Mouse (Mus musculus) right cerebral cortex, postnatal 36 days (tissue): ENCODE measurements around the gene Dock9.
"Not testable (repeated sequence)": the region's sequence is repeated elsewhere in the genome, so short reads cannot be mapped to it uniquely, and the experiment has no call there.

ENCODE experiments used
- DNase-seq, 2 experiments: peaks; one replicate each; pipeline ENCODE4 v3.0.0; 2022; ENCODE audit warnings: low spot score in 2 of 2, mixed read lengths in 1 of 2

Dock9 gene

DNA sequence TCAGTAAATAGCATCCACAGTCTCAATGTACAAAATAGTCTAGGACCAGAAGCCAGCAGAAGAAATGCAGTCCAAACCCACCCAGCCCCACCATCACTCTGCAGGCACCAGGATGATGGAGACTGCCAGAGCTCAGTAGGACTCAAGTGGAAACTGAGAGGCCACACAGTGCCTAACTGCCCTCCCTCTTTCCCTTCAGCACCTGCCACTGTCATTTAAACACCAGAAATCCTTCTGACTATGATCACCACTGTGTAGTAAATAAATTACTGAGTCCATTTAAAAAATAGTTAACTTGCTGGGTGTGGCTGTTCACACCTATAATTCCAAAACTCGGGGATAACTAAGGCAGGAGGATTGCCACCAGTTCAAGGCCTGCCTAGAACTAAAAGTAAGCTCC is 97.6 kb downstream of the Dock9 start:
- DNase-seq = no peak

DNA sequence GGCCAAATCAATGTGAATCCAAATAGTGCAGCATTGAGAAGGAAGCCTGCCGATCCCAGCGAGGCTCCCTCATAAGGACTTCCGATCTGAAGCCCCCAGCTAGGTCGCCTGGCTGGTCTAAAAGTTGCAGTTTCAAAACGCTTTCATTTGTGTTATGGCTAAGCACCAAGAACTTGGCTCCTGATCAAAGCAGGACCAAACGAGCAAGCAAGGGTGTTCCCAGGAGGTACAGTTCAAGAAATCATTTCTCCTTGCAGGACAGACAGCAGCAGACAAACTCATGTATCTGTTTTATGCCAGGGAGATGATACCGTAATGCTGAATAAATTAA is 99.1 kb downstream of the Dock9 start:
- DNase-seq = no peak

- DNase-seq = peak in 1 of 2 experiments; percentile 42
Measured at GRCm38 (mm10) chr14:121697709-121698619, 99.7 kb downstream of the Dock9 start.

- no peak for DNase-seq
Measured at GRCm38 (mm10) chr14:121697143-121697680, 100.4 kb downstream of the Dock9 start.

- no peak for DNase-seq
Measured at GRCm38 (mm10) chr14:121696429-121697118, 101.1 kb downstream of the Dock9 start.

GRCm38 (mm10) chr14:121694706-121695105 is 102.9 kb downstream of the Dock9 start:
- no peak for DNase-seq

DNA sequence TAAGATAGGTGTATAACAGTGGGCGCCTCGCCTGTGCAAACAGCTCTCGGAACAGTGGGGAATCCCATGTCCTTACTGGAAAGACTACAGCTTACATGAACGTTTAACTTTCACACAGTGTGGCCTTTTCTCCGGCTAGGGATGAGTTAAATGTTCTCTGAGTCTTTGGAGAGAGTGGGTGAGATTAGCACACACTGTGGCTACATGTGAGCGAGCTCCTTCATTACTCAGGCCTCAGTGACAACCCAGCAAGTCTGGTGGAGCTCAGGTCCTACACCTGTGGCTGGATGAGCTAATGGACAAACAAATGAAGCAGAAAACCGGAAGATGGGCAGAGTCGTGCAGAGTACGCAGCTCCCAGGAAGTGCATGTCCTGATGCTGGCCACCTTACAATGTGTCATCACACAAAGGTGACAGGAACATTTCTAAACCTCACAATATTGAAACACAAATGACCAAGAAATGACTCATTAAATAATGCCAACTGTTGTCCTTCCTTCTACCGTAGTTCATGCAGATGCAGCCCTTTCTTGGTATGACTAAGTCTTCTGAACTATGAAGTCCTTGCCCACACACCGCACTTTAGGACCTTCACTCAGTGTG is 103.5 kb downstream of the Dock9 start:
- DNase-seq = no peak

DNA sequence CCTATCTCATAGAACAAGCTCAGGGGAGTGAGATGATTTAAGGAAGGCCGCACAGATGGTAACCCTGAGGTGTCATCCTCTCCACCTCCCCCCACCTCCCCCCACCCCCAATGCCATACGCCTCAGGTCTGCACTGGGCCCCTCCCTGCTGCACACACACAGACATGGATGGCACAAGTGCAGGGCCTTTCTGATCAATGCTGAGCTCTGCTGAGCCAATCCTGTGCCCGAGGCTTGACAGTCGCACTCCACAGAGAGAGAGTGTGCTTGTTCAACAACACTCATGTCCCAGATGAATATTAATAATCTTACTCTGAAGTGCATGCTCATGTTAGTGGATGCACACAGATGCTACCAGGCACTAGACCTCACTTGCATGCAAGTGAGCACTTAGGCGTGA is 108.0 kb downstream of the Dock9 start:
- DNase-seq = not testable (repeated sequence)

- DNase-seq = no peak
Measured at GRCm38 (mm10) chr14:121688175-121688574, 109.5 kb downstream of the Dock9 start.

DNA sequence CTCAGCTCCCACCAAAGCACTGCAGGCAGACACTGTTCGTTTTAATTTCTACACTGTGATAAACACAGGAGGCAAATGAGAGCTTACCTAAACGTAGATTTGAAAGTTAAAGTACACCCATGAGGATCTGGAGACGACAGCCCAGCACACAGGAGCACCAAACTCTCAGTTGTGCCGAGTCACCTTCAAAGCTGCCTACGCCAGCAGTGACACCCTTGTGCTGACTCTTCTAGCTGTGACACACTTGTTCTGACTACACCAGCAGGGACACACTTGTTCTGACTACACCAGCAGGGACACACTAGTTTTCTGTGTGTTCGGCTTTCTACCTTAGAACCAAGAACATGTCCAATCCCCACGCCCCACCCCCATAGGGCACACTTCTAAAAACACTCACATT is 110.4 kb downstream of the Dock9 start:
- DNase-seq = no peak

GRCm38 (mm10) chr14:121678913-121679312 is 118.7 kb downstream of the Dock9 start:
- DNase-seq = no peak

DNA sequence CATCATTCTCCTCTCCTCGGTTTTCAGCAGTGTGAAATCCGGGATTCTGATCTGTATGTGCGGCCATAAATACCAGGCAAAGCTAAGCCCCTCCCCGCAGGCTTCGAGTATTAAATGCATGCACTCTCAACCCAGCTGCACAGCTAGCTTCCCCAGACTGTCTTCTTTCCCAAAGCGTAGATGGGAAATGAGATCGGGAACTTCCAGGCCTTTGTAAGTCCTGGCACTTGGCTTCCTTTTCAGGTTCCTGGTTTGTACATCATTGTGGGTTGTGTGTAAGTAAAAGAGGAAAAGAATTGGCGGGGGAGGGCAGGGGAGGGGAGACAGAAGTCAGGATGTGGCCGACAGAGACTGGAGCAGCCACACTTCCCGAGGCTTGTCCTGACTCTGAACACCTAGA is 119.2 kb downstream of the Dock9 start:
- DNase-seq = no peak

DNA sequence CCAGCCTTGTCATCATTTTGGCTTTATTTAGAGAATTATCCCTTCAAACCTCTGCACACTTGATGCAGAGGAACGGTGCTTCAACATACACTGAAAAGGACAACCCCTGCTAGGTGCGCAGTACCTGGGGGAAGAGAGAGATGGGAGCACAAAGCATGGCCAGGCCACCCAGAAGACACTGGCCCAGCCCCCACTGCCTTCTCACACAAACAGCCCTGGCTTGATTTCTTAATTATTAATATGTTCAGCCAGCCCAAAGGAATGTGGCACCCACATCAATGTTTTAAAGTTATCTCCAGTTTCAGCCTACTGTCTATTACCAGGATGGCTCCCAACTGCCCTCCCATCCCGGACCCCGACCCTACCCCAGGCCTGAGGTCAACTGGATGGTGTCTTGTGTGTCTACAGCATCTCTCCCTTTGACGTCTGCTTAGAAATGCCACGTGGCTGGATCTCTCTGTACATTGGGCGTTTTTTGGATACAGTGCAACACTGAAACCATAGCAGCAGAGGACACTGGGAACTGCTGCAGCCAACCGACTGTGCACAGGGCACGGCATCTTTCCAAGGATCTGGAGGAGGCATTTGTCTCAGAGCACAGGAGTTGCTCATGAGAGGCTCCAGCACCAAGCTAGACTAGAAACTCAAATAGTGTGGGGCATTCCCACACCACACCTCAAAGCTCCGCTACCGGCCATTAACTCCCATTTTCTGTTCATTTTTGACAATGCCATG is 120.9 kb downstream of the Dock9 start:
- DNase-seq = peak in 1 of 2 experiments; percentile 51

DNA sequence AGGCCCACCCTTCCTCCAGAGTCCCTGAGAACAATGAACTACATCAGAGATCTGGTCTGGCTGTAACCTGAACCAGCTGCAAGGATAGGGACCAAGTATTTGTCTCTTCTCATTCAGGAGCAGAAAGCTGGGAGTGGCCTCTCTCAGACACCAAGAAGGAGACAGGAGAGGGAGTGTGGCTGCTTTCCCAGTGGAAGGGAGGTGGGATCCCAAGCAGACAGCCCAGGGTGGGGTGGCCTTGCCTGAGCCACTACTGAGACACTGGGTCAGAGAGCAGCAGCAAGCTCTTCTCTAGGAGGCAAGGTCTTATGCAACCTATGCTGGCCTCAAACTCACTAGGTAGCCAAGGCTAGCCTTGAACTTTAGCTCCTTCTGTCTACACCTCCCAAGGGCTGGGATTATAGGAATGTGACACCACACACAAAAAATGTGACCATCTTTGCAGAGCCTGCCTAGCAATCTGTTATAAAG is 121.5 kb downstream of the Dock9 start:
- DNase-seq = no peak

GRCm38 (mm10) chr14:121675579-121675978 is 122.1 kb downstream of the Dock9 start:
- no peak for DNase-seq

DNA sequence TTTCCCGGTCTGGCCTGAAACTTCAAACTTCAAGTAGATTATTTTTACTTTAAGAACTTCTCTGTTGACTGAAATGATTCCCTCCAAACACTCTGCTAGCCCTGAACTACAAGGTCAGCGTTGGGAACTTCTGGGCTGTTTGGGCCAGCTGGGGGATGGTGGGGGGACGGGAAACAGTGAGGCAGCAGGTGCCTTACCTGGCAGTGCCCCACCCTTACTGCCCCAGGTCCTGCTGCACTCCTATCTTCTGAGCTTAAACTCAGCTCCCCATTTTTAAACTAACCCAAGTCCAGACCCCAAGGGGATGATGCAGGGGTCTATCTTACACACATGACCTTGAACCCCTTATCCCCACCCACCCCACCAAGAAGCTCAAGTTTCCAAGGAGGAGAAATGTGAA is 122.5 kb downstream of the Dock9 start:
- DNase-seq = no peak

DNA sequence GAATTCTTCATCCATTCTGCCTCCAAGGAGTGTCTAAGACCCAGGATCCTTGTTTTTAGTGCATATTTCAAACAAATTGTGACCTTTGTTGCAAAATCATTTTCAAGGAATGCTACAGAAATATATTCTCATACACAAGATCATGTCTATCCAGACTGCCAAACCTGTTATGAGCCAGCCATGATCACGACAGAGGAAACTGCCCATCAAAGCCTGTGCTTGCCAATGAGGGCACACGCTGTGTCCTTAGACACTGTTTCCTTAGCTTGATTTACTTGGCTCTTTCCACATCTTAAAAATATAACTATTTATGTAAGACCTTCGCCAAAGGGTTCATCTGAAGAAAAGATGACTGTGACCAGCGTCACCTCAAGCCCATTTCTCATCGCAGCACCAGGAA is 127.6 kb downstream of the Dock9 start:
- DNase-seq = no peak

DNA sequence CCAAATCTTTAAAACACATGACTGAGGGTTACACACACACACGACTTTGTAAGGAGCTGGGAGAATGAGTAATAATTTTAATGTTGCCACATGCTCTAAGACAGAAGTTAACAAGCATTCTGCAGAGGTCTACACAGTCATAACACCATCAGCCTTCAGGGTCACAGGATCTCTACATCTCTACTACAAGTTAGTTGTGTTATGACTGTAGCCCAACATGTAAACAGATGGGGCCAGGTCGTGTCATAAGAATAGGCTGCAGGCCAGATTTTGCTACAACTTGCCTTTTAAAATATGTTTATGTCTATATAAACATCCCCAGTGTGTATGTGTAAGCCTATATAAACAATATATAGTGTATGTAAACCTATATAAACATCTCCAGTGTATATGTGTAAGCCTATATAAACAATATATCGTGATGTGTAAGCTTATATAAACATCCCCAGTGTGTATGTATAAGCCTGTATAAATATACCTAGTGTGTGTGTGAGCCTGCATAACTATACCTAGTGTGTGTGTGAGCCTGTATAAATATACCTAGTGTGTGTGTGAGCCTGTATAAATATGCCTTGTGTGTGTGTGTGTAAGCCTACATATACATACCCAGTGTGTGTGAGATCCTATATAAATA is 130.9 kb downstream of the Dock9 start:
- DNase-seq = no peak

- no peak for DNase-seq
Measured at GRCm38 (mm10) chr14:121665693-121666273, 131.9 kb downstream of the Dock9 start.

GRCm38 (mm10) chr14:121663913-121664312 is 133.7 kb downstream of the Dock9 start:
- DNase-seq = no peak

GRCm38 (mm10) chr14:121660918-121661317 is 136.7 kb downstream of the Dock9 start:
- DNase-seq = no peak
